Mouse (Mus musculus) erythroblast, embryonic 14.5 days (primary cell): ENCODE data around the gene Cebpg.

ENCODE experiments used
- GATA1 ChIP-seq: IDR thresholded peaks from 2 replicates; pipeline ENCODE4 v1.6.1; 2012; ENCODE audit warnings: low read length, inconsistent platforms, mixed read lengths
- TAL1 ChIP-seq: IDR thresholded peaks from 3 replicates; pipeline ENCODE4 v1.6.1; 2012; ENCODE audit warnings: low read length, inconsistent platforms, mixed read lengths

DNA sequence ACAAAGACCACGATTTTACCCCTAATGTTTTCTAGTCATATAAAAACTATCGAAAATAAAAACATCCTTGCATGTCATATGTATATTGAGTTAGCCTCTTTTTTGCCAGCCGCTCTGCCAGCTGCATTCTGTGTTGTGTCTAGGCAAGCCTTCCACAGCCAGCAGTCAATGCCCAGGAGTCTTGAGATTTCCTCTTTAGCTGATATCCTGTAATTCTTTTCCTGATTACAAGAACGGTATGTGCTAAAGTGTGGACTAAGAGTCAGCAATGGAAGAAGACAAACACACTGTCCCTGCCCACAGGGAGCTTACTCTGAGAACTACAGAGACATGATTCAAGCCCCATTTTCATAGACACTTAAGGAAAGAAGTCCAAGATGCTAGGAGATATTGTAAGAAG lies 1.2 kb upstream of the Cebpg start:
- TF ChIP-seq GATA1: no peak
- TF ChIP-seq TAL1: no peak
